Mouse (Mus musculus): ENCODE data around the gene Dnajc7. TPM values are rescaled to one million over a fixed set of nuclear protein-coding genes. Genes with fewer than 3 reads are reported as not detected.
A peak's percentile ranks its signal among the peaks of the same experiment; 100 is the strongest.

Dnajc7 gene
- polyA plus RNA-seq, 1 experiment: 86.6 TPM

DNA sequence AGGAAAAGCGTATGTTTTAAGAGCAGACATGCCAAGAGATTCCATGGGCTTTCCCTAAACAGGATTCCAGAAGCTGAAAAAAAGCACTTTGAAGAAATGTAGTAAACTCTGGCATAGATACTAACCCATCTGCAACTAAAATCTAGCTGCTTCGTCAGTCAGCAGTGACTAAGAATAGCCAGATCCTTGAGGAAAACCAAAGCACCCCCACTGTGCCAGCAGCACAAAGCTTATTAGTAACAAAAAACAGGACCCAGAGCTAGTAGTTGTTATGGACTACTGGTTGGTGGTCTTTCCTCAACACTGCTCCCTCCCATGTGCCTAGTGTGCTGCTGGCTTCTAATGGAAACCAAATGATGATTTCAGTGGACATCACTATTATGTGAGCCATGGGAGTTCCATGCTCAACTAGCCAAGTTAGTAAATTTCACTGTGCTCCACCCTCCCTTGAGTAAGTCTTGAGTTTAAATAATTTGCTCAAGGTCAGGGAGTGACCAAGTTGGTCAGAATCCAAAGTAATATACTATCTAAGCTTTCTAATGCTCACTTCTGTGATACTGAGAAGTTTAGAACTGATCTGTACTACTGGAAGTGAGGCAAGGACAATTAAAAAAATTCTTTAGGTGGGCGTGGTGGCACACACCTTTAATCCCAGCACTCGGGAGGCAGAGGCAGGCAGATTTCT is 15.5 kb downstream of the Dnajc7 start:
- peaks cover 62% of the 10 kb centered on the region for H3K4me1 ChIP-seq
- H3K4me3 ChIP-seq (replicated peaks): no peak overlapping the region
- no peak for TF ChIP-seq GATA1 (IDR thresholded peaks at IDR 0.05; ENCODE audit: borderline replicate concordance, low read length)
- TF ChIP-seq FLI1 (IDR thresholded peaks at IDR 0.05; ENCODE audit: low read length): no peak
- H3K27me3 ChIP-seq (replicated peaks): no peaks in the 10 kb centered on the region
- no peaks in the 10 kb centered on the region for H3K9me3 ChIP-seq
- peaks cover 79% of the 10 kb centered on the region for H3K36me3 ChIP-seq (replicated peaks; ENCODE audit: low read length)

DNA sequence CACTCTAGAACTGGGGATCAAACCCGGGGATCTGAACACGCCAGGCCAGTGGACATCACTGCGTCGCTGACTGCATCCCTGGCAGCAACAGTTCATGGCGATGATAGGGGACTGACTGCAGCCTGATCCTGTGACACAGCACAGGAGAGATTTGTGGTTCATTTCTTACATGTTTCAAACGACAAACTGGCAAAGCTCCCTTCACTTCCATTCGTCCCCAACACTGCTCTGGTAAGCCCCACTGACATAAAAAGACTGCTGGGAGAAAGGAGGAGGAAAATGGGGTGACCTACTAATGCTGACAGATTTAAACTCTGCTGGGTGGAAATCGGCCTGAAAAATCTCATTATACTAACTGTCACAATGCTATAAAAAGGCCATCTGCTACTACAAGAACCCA is 16.2 kb downstream of the Dnajc7 start:
- Histone ChIP-seq H3K4me3 (replicated peaks) (peak overlapping the region; percentile 51), H3K4me1 (peaks cover 56% of the 10 kb centered on the region), H3K27me3 (replicated peaks) (no peaks in the 10 kb centered on the region), H3K9me3 (no peaks in the 10 kb centered on the region), H3K36me3 (replicated peaks; ENCODE audit: low read length) (peaks cover 80% of the 10 kb centered on the region)
- no peak for TF ChIP-seq FLI1 (IDR thresholded peaks at IDR 0.05; ENCODE audit: low read length)
- no peak for TF ChIP-seq GATA1 (IDR thresholded peaks at IDR 0.05; ENCODE audit: borderline replicate concordance, low read length)

DNA sequence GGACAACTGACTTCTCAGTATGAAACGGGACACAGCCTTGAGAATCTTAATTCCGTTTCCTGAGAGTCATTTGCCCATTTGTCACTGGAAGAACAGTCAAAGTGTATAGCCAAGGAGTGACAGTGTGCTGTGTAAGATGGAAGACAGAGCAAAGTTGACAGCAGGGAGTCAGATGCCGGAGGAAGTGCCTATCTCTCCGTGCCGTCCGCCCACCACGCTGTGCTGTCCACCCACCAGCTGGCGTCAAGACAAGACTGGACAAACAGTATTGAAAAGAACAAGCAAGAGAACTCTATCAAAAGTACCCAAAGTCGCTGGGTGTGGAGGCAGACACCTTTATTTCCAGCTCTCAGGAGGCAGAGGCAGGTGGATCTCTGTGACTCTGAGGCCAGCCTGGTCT is 16.8 kb downstream of the Dnajc7 start:
- no peak for TF ChIP-seq GATA1 (IDR thresholded peaks at IDR 0.05; ENCODE audit: borderline replicate concordance, low read length)
- no peak for TF ChIP-seq FLI1 (IDR thresholded peaks at IDR 0.05; ENCODE audit: low read length)
- Histone ChIP-seq H3K9me3 (no peaks in the 10 kb centered on the region), H3K36me3 (replicated peaks; ENCODE audit: low read length) (peaks cover 79% of the 10 kb centered on the region), H3K27me3 (replicated peaks) (no peaks in the 10 kb centered on the region), H3K4me1 (peaks cover 49% of the 10 kb centered on the region), H3K4me3 (replicated peaks) (peak overlapping the region; percentile 76)

DNA sequence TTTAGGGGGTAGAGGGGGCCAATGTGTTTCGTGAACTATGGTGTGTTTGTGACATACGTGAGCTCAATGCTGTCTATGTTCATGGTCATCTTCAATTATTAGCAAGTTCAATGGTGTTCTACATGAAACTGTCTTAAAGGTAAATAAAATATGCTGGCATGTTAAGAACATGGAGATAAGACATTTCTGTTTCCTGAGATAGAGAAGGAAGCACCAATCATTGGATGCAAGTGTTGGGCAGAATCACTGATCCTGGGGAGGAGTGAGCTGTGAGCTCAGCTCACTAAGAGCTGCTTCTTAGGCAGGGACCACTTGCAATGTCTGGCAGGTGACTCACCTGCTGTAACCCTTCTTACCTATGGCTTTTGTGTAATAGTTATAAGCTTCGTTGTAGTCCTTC is 18.6 kb downstream of the Dnajc7 start:
- H3K4me3 ChIP-seq (replicated peaks): no peak overlapping the region
- no peak for TF ChIP-seq FLI1 (IDR thresholded peaks at IDR 0.05; ENCODE audit: low read length)
- TF ChIP-seq GATA1 (IDR thresholded peaks at IDR 0.05; ENCODE audit: borderline replicate concordance, low read length): no peak
- no peaks in the 10 kb centered on the region for H3K27me3 ChIP-seq (replicated peaks)
- H3K4me1 ChIP-seq: peaks cover 47% of the 10 kb centered on the region
- no peaks in the 10 kb centered on the region for H3K9me3 ChIP-seq
- peaks cover 83% of the 10 kb centered on the region for H3K36me3 ChIP-seq (replicated peaks; ENCODE audit: low read length)

DNA sequence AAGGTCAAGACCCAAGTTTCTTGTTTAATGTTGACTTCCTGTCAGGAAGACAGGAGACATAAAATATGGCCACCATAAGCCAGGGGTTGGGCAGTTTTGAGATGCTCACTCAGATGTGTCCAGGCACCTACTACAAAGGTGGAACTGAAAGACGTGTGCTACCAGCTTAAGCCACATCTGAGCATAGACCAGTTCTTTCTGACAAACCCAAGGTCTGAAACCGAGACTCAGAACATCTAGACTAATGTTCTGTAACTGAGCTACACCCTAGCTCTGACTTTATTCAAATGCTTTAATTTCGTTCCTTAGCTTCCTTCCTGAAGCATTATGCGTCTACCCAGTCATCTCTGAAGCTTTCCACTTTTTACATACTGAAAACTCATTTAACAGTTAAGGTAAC is 21.9 kb downstream of the Dnajc7 start:
- H3K9me3 ChIP-seq: no peaks in the 10 kb centered on the region
- TF ChIP-seq GATA1 (IDR thresholded peaks at IDR 0.05; ENCODE audit: borderline replicate concordance, low read length) (no peak), FLI1 (IDR thresholded peaks at IDR 0.05; ENCODE audit: low read length) (no peak)
- peaks cover 96% of the 10 kb centered on the region for H3K36me3 ChIP-seq (replicated peaks; ENCODE audit: low read length)
- H3K27me3 ChIP-seq (replicated peaks): no peaks in the 10 kb centered on the region
- peaks cover 16% of the 10 kb centered on the region for H3K4me1 ChIP-seq
- H3K4me3 ChIP-seq (replicated peaks): no peak overlapping the region

DNA sequence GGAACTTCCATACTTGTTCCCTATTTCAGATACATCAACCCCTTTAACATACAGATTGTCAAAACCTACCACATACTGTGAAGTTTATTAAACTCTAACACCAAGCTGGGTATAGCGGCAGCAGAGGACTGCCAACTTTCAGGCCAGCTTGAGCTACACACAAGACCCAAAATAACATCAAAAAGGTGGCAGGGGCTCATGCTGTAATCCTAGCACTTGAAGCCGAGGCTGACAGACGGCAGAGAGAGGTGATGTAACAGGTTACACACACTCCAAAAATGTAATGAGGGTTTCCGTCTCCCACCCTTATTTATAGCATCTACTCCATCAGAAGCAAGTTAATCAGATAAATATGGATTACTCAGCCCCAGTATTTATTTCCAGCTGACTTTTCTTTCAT is 24.4 kb downstream of the Dnajc7 start:
- Histone ChIP-seq H3K9me3 (no peaks in the 10 kb centered on the region), H3K4me3 (replicated peaks) (no peak overlapping the region), H3K36me3 (replicated peaks; ENCODE audit: low read length) (peaks cover 100% of the 10 kb centered on the region), H3K27me3 (replicated peaks) (no peaks in the 10 kb centered on the region), H3K4me1 (no peaks in the 10 kb centered on the region)
- TF ChIP-seq GATA1 (IDR thresholded peaks at IDR 0.05; ENCODE audit: borderline replicate concordance, low read length) (no peak), FLI1 (IDR thresholded peaks at IDR 0.05; ENCODE audit: low read length) (no peak)

DNA sequence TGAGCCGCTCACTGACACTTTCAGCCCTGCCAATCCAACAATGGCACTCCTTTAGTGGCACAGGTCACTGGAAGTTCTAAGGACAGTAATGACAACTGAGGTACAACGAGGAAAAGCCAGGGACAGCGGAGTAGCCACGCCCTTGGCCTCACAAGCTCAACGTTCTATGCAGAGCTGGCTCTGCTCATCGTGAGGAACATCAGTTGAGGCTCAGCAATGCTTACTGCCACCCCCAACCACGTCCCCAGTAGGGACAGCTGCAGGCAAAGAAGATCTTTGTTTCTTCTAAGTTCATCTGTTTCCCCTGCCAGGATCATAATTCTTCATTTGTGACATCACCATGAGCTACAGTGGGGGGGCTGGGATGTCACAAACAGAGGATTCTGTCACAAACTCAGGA is 25.4 kb downstream of the Dnajc7 start:
- no peak overlapping the region for H3K4me3 ChIP-seq (replicated peaks)
- peaks cover 100% of the 10 kb centered on the region for H3K36me3 ChIP-seq (replicated peaks; ENCODE audit: low read length)
- TF ChIP-seq FLI1 (IDR thresholded peaks at IDR 0.05; ENCODE audit: low read length) (no peak), GATA1 (IDR thresholded peaks at IDR 0.05; ENCODE audit: borderline replicate concordance, low read length) (no peak)
- no peaks in the 10 kb centered on the region for H3K9me3 ChIP-seq
- no peaks in the 10 kb centered on the region for H3K27me3 ChIP-seq (replicated peaks)
- H3K4me1 ChIP-seq: peaks cover 3% of the 10 kb centered on the region

DNA sequence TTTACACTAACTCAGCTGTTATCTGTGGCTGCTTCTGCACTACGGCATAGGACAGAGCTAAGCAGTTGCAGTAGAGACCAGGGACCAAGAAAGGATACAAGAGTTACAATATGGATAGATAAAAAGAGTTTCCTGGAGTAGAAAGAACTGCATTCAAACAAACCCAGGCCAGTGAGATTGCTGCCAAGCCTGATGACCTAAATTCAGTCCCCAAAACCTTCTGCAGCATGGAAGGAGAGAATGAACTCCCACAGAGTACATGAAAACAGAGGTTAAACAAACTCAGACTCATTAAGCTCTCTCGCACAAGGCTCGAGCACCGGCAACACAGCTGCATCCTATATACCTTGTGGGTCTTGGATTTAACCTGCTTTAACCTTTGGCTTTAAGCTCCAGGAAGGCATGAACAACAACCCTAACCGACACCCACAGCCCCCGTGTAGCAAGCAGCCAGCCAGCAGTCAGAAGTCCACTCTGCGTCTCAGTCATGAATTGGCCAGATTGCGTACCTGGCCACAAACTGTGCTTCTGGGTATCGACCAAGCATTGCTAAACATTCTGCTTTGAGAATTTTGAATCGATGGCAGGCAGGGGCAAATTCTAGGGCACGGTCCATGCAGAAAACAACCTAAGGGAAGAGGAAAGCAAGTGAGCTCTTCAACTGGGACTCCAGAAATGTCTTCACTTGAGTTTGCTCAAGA is 27.5 kb downstream of the Dnajc7 start:
- H3K36me3 ChIP-seq (replicated peaks; ENCODE audit: low read length): peaks cover 98% of the 10 kb centered on the region
- TF ChIP-seq GATA1 (IDR thresholded peaks at IDR 0.05; ENCODE audit: borderline replicate concordance, low read length): no peak
- TF ChIP-seq FLI1 (IDR thresholded peaks at IDR 0.05; ENCODE audit: low read length): no peak
- no peaks in the 10 kb centered on the region for H3K9me3 ChIP-seq

DNA sequence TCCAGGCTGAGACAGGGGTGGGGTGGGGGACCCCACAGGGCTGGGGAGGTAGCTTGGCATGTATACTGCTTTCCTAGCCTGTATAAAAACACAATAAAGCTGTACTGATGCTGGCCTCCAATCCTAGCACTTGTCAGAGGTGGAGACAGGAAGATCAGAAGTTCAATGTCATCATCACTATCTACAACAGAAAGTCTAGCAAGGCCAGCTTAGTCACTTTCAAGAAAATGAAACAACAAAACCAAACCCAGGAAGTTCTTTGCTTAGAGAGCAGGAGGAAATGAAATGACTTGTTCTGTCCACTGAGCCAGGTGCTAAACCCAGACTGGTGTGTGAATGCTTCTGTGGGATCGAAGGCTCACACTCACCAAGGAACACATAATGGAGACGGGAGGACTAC is 31.5 kb downstream of the Dnajc7 start:
- H3K9me3 ChIP-seq: no peaks in the 10 kb centered on the region
- TF ChIP-seq FLI1 (IDR thresholded peaks at IDR 0.05; ENCODE audit: low read length): no peak
- TF ChIP-seq GATA1 (IDR thresholded peaks at IDR 0.05; ENCODE audit: borderline replicate concordance, low read length): no peak
- peaks cover 98% of the 10 kb centered on the region for H3K36me3 ChIP-seq (replicated peaks; ENCODE audit: low read length)
- H3K4me1 ChIP-seq: peaks cover 58% of the 10 kb centered on the region
- H3K27me3 ChIP-seq (replicated peaks): no peaks in the 10 kb centered on the region
- H3K4me3 ChIP-seq (replicated peaks): peak overlapping the region; percentile 59

More for the DNA sequence above, 27.5 kb downstream of the Dnajc7 start:
- peaks cover 23% of the 10 kb centered on the region for H3K4me1 ChIP-seq
- no peak overlapping the region for H3K4me3 ChIP-seq (replicated peaks)
- H3K27me3 ChIP-seq (replicated peaks): no peaks in the 10 kb centered on the region

DNA sequence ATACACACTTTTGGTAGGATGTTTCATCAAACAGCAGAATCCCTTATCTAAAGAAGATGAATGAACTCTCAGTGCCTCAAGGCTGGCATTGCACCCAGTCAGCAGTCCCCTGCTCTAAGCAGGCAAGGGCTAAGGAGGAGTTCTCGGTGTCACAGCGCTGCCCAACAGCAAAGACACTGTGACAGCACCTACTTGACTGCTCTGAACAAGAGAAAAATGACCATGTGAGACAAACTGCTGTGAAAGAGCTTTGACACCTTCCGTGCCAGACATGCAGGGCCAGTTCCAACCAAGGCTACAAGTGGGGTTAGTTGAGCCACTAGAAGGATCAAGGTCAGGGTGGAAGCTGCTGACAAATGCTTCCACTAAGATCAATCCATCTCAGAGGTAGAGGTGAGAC is 34.8 kb downstream of the Dnajc7 start:
- peaks cover 98% of the 10 kb centered on the region for H3K36me3 ChIP-seq (replicated peaks; ENCODE audit: low read length)
- no peak overlapping the region for H3K4me3 ChIP-seq (replicated peaks)
- no peaks in the 10 kb centered on the region for H3K27me3 ChIP-seq (replicated peaks)
- TF ChIP-seq GATA1 (IDR thresholded peaks at IDR 0.05; ENCODE audit: borderline replicate concordance, low read length) (no peak), FLI1 (IDR thresholded peaks at IDR 0.05; ENCODE audit: low read length) (no peak)
- no peaks in the 10 kb centered on the region for H3K9me3 ChIP-seq
- H3K4me1 ChIP-seq: peaks cover 79% of the 10 kb centered on the region

Data from megakaryocyte, embryonic 14.5 days (primary cell).